Mouse (Mus musculus): ENCODE results near the gene Gpr19. TPM values are rescaled to one million over a fixed set of nuclear protein-coding genes. Genes with fewer than 3 reads are reported as not detected.

The Gpr19 gene
- polyA plus RNA-seq (2017; shearing (Covaris generic)) = 12.2 TPM

DNA sequence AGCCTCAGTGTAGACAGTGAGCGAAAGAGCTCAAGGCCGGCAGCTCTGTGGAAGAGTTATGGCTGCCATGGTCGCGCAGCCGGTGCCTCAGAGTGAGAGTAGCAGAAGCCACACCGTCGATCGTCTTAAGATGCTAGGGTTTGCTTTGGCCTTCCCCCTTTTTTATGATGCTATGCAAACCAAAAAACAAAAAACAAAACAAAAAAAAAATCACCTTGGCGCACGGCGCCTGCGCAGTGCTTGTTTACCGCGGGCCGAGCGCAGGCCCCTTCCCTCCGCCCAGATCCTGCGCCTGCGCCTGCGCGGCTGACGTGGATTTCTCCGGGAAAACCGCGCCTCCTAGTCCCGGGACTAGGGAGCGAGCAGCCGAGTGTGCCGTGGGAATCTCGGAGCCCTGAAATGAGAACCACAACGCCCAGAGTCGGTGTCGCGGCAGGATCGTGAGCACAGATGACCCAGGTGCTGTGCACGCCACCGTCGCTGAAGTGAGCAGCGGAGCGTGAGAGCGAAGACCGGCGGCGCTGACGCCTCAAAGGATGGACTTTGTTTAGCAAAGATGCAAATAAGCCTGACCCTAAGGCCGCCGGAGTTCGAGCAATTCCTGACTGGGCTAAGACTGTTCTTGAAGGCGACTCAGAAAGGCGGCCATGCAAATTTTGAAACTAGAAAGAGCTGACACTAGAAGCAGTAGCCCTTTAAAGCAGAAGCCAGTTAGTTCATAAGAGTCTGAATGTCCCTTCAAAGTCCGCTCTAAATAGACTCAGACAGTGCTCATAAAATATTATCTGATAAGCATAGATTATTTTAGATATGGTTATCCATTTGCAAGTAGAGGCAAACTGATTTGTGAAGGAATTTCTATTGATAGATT, at the start of gene Gpr19:
Gpr19 (minus strand) TSS at position 484 of the 871 bp plus-strand sequence.

DNA sequence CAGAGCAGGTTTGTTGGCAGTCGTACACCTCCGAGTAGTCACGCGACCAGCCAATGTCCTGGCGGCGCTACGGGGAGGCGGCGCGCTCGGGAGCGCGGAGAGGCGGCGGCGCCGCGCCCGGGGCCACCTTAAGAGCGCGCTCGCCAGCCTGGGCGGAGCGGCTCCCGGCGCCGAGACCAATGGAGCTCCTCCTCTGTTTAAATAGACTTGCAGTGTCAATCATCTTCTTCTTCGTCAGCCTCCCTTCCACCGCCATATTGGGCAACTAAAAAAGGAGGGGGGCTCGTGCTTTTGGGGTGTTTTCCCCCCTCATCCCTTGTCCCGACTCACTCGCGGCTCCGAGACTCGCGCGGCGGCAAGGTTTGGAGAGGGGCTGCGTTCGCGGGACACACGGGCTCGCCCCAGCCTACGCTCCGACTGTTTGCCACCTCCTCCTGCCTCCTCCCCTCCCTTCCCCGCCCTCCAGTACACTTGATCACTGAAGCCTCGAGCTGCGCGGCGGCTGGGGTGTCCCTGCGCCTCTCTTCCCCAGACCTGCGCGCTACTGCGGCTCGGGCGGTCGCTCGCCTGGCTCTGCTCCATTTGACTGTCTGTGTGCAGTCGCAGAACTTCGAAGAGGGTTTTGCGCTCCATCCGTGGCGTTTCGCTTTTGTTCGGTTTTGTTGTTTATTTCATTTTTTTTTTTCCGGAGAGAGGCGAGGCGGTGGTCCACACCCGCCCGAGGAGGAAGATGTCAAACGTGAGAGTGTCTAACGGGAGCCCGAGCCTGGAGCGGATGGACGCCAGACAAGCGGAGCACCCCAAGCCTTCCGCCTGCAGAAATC, 22.0 kb upstream of the Gpr19 start, which contains the start of gene Cdkn1b:
Cdkn1b (plus strand) TSS at position 212 of the 824 bp plus-strand sequence.

DNA sequence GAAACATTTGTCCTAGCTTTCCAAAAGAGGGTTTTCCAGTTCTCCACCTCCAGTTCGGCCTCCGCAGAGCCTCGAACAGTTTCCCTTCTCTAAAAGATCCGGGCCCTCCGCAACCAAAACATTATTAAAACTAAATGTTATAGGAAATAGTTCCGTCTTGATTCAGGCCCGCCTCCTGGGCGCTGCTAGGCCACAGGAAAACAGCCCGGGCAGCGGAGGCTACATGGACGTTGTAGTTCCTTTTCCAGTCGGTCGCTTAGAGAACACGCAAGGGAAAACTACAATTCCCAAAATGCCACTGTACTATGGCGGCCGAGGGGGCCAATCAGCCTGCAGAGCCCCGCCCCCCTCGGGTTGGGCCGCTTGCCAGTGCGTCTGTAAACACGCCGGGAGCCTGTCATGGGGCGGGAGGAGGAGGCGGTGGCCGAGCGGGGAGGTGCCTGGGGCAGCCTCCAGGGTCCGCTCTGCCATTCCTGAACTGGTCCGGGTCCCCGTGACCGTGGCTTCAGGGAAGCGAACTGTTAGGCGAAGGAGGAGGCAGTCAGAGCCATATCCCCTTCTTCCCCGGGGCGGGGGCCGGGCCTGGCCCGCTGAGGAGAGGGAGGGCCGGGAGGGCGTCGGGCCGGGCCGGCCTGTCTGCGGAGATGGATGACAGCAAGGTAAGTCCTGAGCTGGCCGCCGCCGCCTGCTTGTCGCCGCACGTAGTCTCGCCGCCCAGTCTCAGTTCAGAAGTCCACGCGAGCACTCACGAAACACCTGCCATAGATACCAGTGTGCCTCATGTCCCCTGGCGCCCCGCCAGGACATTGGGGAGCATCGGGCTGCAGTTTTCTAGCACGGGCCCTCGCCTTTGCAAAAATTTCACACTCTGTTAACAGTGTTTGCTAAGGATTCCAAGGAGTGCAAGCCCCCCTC, 68.3 kb downstream of the Gpr19 start, which contains the start of gene Crebl2:
Crebl2 (plus strand) TSS at position 369 of the 915 bp plus-strand sequence.

Other genes with a start within 250 kb of the Gpr19 start
- 1.6 TPM for gene Dusp16, start 106.0 kb downstream of the Gpr19 start, polyA plus RNA-seq (2017; shearing (Covaris generic))
- 42.9 TPM for gene Crebl2, start 68.4 kb downstream of the Gpr19 start, polyA plus RNA-seq (2017; shearing (Covaris generic))
- 48.2 TPM for gene Cdkn1b, start 21.8 kb upstream of the Gpr19 start, polyA plus RNA-seq (2017; shearing (Covaris generic))
- 0.15 TPM for gene Apold1, start 83.1 kb upstream of the Gpr19 start, polyA plus RNA-seq (2017; shearing (Covaris generic))
- 171 TPM for gene Ddx47, start 113.0 kb upstream of the Gpr19 start, polyA plus RNA-seq (2017; shearing (Covaris generic))
- gene Gprc5a, start 167.1 kb upstream of the Gpr19 start, polyA plus RNA-seq (2017; shearing (Covaris generic)) = 0.47 TPM
- not detected for gene Gprc5d, start 219.7 kb upstream of the Gpr19 start, polyA plus RNA-seq (2017; shearing (Covaris generic))

All from CD4-positive, CD25-positive, alpha-beta regulatory T cell, adult 9 weeks (primary cell).